Mouse (Mus musculus) embryo, embryonic 10.5 days (tissue): ENCODE measurements around the gene 0610012G03Rik.
"Not testable (repeated sequence)": the region's sequence is repeated elsewhere in the genome, so short reads cannot be mapped to it uniquely, and the experiment has no call there.

Source experiments
- DNase-seq: peaks from one replicate; pipeline ENCODE4 v3.0.0-alpha.2; 2015; ENCODE audit warnings: low spot score

The 0610012G03Rik gene

GRCm38 (mm10) chr16:31948345-31948774, at the start of gene 0610012G03Rik, which contains the start of gene Ncbp2:
TSS of gene 0610012G03Rik (minus strand) at chr16:31948494.
TSS of gene Ncbp2 (plus strand) at chr16:31948513.
- DNase-seq: peak; percentile 97

DNA sequence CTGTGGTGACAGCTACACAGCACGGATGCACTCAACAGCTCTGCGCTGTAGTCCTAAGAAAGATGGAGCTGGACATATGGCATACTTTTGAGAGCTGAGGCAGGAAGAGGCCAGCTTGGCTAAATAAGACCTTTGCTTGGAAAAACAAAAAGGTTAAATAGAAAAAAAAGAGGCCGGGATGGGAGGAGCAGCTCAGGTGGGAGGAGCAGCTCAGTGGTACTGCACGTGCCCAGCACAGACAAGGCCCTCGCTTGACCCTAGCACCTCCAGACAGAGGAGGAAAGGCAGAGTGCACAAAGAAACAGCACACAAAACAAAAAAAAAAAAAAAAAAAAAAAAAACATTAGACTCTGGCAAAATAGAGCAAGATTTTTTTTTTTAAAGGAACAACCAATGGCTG, 48.1 kb upstream of the 0610012G03Rik start:
- DNase-seq: no peak

GRCm38 (mm10) chr16:31993946-31994345, 45.7 kb upstream of the 0610012G03Rik start:
- DNase-seq: no peak

DNA sequence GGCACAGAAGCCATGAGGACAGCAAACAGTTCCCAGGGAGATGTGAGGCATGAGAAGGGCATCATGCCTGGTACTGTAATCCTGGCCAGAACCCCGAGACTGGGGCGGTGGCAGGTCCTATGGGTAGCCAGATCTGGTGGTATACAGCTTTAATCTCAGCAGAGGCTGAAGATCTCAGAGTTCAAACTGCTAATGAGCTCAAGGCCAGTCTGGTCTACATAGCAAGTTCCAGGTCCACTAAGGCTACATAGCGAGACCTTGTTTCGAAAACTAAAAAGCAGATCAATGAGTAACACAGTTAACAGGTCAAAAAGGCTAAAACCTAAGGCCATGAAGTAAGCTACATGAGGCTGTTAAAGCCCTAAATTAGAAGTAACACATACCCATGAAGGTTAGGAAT, 44.9 kb upstream of the 0610012G03Rik start:
- no peak for DNase-seq

DNA sequence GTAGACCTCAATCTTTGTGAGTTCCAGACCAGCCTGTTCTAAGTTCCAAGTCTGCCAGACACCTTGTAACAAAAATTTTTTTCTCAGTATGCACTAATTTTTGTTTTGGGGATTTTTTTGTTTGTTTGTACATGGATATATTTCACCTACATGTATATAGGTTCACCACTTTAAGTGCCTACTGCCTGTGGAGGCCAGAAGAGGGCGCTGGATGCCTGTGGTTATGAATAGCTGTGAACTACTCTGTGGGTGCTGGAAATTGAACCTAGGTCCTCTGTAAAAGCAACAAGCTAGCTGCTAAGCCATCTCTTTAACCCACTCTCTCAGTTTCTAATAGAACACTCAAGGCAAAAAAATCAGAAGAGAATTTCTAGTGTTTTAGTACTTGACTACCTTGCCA, 43.7 kb upstream of the 0610012G03Rik start:
- DNase-seq: no peak

DNA sequence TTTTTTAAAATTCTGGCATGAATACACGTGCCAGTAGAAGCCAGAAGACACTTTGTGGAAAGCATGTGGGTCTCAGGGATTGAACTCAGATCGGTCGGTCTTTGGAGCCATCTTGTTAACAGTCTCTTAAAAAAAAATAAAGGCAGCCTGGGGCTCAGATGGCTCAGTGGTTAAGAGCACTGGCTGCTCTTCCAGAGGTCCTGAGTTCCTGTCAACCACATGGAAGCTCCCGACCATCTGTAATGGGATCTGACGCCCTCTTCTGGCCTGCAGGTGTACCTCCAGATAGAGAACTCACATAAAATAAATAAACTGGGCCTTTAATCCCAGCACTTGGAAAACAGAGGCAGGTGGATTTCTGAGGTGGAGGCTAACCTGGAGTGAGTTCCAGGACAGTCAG, 32.7 kb upstream of the 0610012G03Rik start:
- DNase-seq: no peak

DNA sequence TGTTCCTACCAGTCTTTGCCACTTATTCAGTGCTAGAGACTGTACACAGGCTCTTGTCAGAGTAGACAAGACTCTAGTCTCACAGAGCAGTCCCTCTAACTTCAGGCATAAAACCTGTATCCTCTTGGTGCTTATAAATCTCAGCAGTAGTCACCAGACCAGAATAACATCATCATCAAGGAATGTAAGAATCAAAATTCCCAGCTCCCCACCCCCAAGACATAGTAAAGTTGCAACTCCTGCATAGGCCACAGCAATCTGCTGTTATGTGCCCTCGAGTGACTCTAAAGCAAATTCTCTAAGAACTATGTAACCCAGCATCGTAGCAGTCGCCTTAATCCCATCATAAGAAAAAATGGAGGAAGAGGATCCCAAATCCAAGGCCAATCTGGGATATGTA, 31.2 kb upstream of the 0610012G03Rik start:
- DNase-seq: no peak

DNA sequence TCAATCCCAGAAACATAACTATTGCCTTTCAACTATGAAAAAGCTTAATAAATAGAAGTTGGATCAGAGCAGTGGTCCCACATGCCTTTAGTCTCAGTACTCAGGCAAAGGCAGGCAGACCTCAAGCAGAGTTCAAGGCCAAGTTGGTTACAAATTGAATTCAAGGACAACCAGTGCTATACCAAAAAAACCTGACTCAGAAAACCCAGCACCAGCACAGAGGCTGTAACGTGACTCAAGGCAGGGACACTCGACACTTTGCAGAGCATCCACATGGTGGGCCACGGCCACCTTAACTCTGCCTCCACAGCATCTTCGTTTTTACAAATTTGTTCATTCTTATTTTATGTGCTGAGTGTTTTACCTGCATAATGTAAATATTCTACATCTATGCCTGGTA, 27.0 kb upstream of the 0610012G03Rik start:
- DNase-seq: no peak

GRCm38 (mm10) chr16:31963224-31963623, 14.9 kb upstream of the 0610012G03Rik start:
- no peak for DNase-seq

GRCm38 (mm10) chr16:31947901-31948316, 385 bp downstream of the 0610012G03Rik start:
- DNase-seq: no peak

DNA sequence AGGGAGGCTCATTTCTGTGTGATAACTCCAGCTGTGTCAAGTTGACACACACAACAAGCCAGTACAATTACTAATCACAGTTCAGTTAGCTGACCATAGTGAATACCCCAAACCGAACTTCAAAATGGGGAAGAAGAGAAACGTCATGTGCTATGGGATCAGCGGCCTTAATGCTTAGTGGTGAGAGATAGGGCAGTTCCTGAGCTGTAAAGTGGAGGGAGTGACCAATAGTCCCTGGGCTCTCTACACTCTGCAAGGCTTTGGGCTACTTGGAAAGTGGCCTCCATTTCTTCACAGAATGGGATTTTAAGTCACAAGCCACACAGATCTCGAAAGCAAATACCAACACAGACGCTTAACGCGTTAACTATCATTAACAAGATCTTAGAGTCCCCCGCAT, 961 bp downstream of the 0610012G03Rik start:
- DNase-seq: peak; percentile 4

- DNase-seq: not testable (repeated sequence)
These were observed 2.3 kb downstream of the 0610012G03Rik start for GRCm38 (mm10) chr16:31945986-31946385.

DNA sequence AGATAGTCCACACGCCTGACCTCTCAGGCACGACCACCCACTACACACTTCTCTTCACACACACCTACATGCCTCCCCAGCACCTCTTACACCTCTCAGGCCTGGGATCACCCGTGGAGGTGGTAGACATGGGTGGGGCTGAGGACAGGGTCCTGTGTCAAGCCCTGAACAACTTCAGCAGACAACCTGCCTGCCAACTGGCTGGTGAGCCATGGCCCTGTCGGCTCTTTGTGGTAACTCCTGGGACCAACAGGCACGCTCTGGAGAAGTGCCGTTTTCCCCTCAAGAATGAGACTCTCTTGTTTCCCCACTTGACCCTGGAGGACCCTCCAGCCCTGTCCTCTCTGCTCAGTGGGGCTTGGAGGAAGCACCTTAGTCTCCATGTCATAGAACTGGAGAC, 2.9 kb downstream of the 0610012G03Rik start:
- no peak for DNase-seq

DNA sequence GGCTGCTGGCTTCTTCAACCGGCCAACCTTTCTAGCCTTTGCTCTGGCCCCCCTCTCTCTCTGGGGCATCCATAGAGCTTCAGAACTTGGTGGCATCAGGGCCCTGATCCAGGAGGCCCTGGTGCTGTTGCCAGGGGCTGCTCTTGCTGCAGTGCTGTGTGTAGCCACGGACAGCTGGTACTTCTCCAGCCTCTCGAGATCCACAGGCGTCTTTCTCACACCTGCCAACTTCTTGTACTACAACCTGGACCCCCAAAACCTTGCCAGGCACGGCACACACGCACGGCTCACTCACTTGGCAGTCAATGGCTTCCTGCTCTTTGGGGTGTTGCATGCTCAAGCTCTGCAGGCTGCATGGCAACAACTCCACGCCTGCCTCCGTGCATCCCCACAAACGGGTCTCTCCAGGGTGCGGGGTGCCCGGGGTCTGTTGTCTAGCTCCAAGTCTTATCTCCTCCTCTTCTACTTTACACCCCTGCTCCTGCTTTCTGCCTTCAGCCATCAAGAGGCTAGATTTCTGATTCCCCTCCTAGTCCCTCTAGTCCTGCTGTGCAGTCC, 3.5 kb downstream of the 0610012G03Rik start:
- no peak for DNase-seq

DNA sequence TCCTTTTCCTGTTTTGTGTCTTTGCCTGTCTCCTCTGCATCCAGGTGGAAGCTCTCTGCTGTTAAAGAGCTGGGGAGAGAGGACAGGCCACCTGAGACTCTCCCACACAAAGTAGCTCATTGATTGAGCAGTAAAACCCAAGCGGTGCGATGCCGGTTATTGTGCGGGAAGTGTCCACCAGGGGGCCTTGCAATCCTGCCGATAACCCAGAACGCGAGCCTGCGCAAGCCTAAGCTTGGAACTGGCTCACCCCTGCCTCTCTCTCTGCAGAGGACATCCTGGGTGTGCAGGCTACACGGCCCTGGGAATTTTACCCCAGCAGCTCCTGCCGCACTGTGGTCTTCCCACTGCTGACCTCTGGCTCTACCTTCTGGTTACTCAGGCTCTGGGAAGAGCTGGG, 4.3 kb downstream of the 0610012G03Rik start:
- DNase-seq: peak; percentile 86

- no peak for DNase-seq
These were observed 7.7 kb downstream of the 0610012G03Rik start for GRCm38 (mm10) chr16:31940586-31940985.

GRCm38 (mm10) chr16:31938856-31939255, 9.4 kb downstream of the 0610012G03Rik start:
- no peak for DNase-seq

DNA sequence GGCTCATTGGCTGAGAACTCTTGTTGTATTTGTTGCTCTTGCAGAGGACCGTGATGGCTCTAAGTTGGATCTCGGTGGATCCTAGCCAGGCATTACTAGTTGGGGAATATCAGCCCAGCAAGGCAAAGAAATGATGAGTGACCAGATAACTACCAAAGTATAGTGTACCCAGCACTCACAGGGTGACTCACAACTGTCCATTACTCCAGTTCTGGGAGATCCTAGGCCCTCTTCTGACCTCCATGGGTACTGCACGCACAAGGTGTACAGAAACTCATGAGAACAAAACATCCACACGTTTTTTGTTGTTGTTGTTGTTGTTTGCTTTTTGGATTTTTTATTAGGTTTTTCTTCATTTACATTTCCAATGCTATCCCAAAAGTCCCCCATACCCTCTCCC, 11.7 kb downstream of the 0610012G03Rik start:
- no peak for DNase-seq

- DNase-seq: peak; percentile 63
These were observed 13.0 kb downstream of the 0610012G03Rik start for GRCm38 (mm10) chr16:31935091-31935979.

- peak; percentile 29 for DNase-seq
These were observed 13.7 kb downstream of the 0610012G03Rik start for GRCm38 (mm10) chr16:31934550-31935010.

GRCm38 (mm10) chr16:31933751-31934549, 14.3 kb downstream of the 0610012G03Rik start, which contains the start of gene Pigz:
TSS of gene Pigz (plus strand) at chr16:31933851.
- peak; percentile 33 for DNase-seq
